Mouse (Mus musculus) cerebellum, postnatal 25 days (tissue): ENCODE measurements at regions not wholly inside any gene's neighbourhood (a gene's known extent, or its start where the extent isn't known, plus 50 kb on each side); places are given as distances from the start of the nearest gene placed in this dataset.

Experiments
- DNase-seq, 2 experiments: peaks; one replicate each; pipeline ENCODE4 v3.0.0; 2021; ENCODE audit warnings: mixed read lengths in 2 of 2

GRCm38 (mm10) chr12:85527011-85527410 is 53.3 kb downstream of the Fos start:
- DNase-seq: no peak

GRCm38 (mm10) chr12:85531638-85532037 is 57.9 kb downstream of the Fos start:
- no peak for DNase-seq

- DNase-seq: no peak
These were observed 58.5 kb downstream of the Fos start for GRCm38 (mm10) chr12:85532221-85532612.

- no peak for DNase-seq
These were observed 59.1 kb downstream of the Fos start for GRCm38 (mm10) chr12:85532613-85533460.

- no peak for DNase-seq
These were observed 59.9 kb downstream of the Fos start for GRCm38 (mm10) chr12:85533603-85534002.

- no peak for DNase-seq
These were observed 59.4 kb upstream of the Jdp2 start for GRCm38 (mm10) chr12:85539423-85539822.

DNA sequence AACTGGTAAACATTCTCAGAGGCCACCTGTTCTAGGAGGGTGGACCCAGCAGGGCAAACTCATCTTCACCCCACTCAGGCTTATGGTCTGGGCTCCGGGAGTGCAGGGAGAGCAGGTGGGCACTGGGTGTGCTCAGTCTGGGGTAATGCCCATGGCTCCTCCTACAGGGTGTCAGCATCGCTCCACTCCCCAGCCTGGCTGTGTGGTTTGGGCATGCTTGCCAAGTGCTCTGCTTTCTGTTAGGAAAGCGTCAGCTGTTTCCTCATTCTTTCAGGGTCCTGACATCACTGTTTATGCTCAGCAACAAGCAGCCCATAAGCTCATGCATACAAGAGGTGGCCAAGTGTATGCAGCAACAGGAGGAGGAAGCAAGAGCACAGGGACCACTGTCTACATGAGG is 57.7 kb upstream of the Jdp2 start:
- DNase-seq: no peak

DNA sequence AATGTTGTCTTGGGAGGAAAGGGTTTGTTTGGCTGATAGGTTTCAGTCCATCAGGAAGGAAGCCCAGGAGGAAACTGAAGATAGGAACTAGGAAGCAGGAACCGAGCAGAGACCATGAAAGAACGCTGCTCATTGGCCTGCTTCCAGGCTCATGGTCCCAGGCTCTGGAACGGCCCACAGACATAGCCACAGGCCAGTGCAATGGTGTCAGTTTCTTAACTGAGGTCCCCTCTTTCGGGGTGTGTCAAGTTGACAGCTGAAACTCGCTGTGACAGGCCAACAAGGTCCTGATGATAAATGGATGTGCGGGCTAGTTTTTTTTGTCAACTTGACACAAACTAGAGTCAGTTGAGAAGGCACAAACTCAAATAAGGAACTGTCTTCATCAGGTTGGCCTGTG is 55.9 kb upstream of the Jdp2 start:
- no peak for DNase-seq

DNA sequence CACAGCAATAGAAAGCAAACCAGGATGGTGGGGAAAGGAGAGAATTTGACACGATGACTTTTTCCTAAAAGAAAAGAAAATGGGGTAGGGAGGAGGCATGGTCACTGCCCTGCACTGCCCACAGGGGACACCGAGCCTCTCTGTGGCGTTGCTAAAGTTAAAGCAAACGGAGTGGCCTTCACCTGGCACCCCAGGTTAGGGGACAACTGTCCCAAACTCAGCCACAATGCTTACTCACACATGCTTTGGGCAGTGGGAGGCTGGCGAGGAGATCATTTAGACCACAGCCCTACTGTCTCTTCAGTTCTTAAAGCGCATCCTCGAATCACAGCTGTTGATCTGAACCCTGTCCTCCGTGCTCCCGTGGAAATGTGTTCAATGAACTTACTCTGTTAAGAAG is 55.3 kb upstream of the Jdp2 start:
- no peak for DNase-seq

- DNase-seq: no peak
These were observed 54.0 kb upstream of the Jdp2 start for GRCm38 (mm10) chr12:85544801-85545200.

DNA sequence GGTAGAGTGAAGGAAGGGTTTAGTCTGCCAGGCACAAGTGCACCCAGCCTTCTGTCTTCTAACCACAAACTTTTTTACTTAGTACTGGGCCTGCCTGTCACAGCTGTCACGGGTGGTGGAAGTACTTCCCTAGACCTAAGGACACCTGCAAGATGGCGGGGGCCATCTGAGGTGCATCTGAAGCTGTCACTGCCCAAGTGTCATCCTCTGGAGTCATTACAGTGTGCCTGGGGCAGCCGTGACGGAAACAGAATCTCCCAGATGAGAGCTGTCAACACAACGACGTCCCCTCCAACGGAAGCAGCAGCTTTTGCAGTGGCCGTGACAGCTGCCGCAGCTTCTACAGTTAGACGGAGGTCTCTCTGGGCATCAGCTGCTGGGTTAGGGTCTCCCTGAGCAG is 53.1 kb upstream of the Jdp2 start:
- DNase-seq: no peak

- DNase-seq: peak; percentile 42 to 58
These were observed 50.8 kb upstream of the Jdp2 start for GRCm38 (mm10) chr12:85548076-85548475.
